Mouse (Mus musculus) midbrain, postnatal 0 days (tissue): ENCODE measurements at regions not wholly inside any gene's neighbourhood (a gene's known extent, or its start where the extent isn't known, plus 50 kb on each side); places are given as distances from the start of the nearest gene placed in this dataset.

Experiments
- ATAC-seq: fragments of 200-750 bp; cut with Nextera tagmentation; 2 replicates; pipeline ENCODE4 v1.8.0; 2017; ENCODE audit warnings: moderate number of reproducible peaks, mild to moderate bottlenecking, moderate TSS enrichment, moderate library complexity; ENCODE audit not compliant: low FRiP score
- DNase-seq: peaks from one replicate; pipeline ENCODE4 v3.0.0-alpha.2; 2015; ENCODE audit warnings: low spot score
- H3K27ac ChIP-seq: fragments of 300-500 bp; sonication (generic); 2 replicates; pipeline ENCODE4 v1.5.1; 2014; ENCODE audit warnings: low read depth, mild to moderate bottlenecking, low read length, mixed read lengths
- H3K27me3 ChIP-seq: fragments of 300-500 bp; sonication (generic); 2 replicates; pipeline ENCODE4 v1.6.1; 2014; ENCODE audit warnings: low read length, control low read depth, mixed read lengths; ENCODE audit not compliant: insufficient read depth
- H3K36me3 ChIP-seq: fragments of 300-500 bp; sonication (generic); 2 replicates; pipeline ENCODE4 v1.6.1; 2014; ENCODE audit warnings: low read length, control low read depth, mixed read lengths; ENCODE audit not compliant: insufficient read depth
- H3K4me1 ChIP-seq: fragments of 300-500 bp; sonication (generic); 2 replicates; pipeline ENCODE4 v1.6.1; 2014; ENCODE audit warnings: mild to moderate bottlenecking, control low read depth, antibody characterized with exemption, low read length, mixed read lengths; ENCODE audit not compliant: insufficient read depth
- H3K4me2 ChIP-seq: fragments of 300-500 bp; sonication (generic); 2 replicates; pipeline ENCODE4 v1.6.1; 2014; ENCODE audit warnings: low read depth, mild to moderate bottlenecking, low read length, mixed read lengths; ENCODE audit not compliant: poor library complexity, severe bottlenecking
- H3K4me3 ChIP-seq: fragments of 300-500 bp; sonication (generic); 2 replicates; pipeline ENCODE4 v1.5.1; 2014; ENCODE audit warnings: low read depth, mild to moderate bottlenecking, low read length, moderate library complexity
- H3K9ac ChIP-seq: fragments of 300-500 bp; sonication (generic); replicated peaks from 2 replicates; pipeline ENCODE4 v1.6.1; 2014; ENCODE audit warnings: mild to moderate bottlenecking, low read length, moderate library complexity, mixed read lengths; ENCODE audit not compliant: poor library complexity, severe bottlenecking
- H3K9me3 ChIP-seq: fragments of 300-500 bp; sonication (generic); 2 replicates; pipeline ENCODE4 v1.6.1; 2016; ENCODE audit warnings: low read length, control low read depth
- CTCF ChIP-seq: IDR thresholded peaks from 2 replicates; pipeline ENCODE4 v1.5.1; 2016; ENCODE audit warnings: antibody characterized with exemption, mild to moderate bottlenecking
- WGBS: fragments of 180-500 bp; shearing (Covaris S2); extraction: QIAGEN DNeasy Blood & Tissue Kit; methylation state at CpG from one replicate; pipeline ENCODE4 v1.1.7; 2014; 5-methylcytosine and 5-hydroxymethylcytosine counted together

DNA sequence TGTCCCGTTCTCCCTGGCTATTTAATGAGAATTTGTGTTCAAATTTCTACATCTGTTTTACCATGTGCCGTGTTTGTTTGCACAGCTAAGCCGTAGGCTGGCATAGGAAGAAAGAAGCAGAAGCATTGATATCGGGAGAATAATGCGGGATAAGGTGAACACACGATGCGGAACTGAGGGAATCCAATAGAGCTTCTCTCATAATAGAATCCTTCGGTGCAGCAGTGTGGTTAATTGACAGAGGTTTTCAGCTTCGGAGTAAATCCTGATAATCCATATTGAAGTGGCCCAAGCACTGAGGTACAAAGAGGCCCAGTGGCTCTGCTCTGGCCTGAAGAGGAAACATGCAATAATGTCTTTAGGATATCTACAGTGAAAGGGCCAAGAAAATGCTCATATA is 172.2 kb upstream of the Cdh9 start:
- TF ChIP-seq CTCF = no peak

DNA sequence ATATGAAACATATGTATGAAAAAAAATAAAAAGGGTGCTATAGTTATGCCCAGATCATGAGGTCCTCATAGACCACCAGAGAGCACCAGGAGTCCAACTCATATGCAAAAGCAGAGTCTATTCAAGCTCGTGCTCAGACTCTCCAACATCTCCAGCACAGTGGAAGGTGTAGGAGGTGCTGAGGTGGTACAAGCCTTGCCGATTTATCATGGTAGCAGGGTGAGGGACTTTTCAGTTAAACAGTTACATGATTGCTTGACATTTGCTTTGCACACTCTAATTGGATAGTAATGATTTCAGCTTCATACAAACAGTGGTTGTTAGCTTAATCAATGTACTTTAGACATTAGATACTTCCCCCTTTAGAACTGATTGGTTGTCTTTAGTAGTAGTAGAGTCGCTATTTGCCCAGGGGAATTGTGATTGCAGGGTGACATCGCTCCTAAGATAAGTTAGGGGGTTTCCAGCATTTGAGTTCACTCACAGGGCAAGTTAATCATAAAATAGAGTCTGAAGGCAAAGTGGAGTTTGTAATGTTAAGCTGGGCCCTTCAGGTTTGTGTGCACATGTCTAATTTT is 162.3 kb upstream of the Cdh9 start:
- 78% methylated on average over 4 of the region's 4 CpGs for WGBS
- no peaks in the 10 kb centered on the region for H3K4me1 ChIP-seq
- H3K27ac ChIP-seq = no peak overlapping the region
- no peak overlapping the region for H3K4me2 ChIP-seq
- H3K9ac ChIP-seq = no peak overlapping the region
- no peak for ATAC-seq
- H3K4me3 ChIP-seq = no peak overlapping the region
- no peak for DNase-seq
- H3K9me3 ChIP-seq = no peaks in the 10 kb centered on the region
- TF ChIP-seq CTCF = no peak
- H3K36me3 ChIP-seq = no peaks in the 10 kb centered on the region
- no peaks in the 10 kb centered on the region for H3K27me3 ChIP-seq

More for the DNA sequence above, 172.2 kb upstream of the Cdh9 start:
- ATAC-seq = no peak
- no peak overlapping the region for H3K4me3 ChIP-seq
- DNase-seq = no peak
- H3K4me2 ChIP-seq = 0 out of 2 replicates have a peak overlapping the region, but pooled peaks have one; percentile 18
- no peak overlapping the region for H3K27ac ChIP-seq
- no peaks in the 10 kb centered on the region for H3K27me3 ChIP-seq
- 17% methylated on average over 9 of the region's 9 CpGs for WGBS
- no peaks in the 10 kb centered on the region for H3K36me3 ChIP-seq
- no peaks in the 10 kb centered on the region for H3K4me1 ChIP-seq
- H3K9me3 ChIP-seq = no peaks in the 10 kb centered on the region
- H3K9ac ChIP-seq = no peak overlapping the region

DNA sequence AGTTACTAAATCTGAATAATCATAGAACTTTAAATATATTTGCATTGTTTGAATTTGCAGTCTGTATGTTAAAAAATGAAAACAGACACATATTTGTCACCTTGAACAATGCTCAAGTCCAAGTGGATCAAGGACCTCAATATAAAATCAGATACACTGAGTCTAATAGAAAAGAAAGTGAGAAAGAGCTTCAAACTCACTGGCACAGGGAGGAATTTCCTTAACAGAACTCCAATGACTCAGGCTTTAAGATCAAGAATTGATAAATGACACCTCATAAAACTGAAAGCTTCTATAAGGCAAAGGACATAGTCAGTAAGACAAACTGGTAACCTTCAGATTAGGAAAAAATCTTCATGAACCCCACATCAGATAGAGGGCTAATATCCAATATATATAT is 161.8 kb upstream of the Cdh9 start:
- Histone ChIP-seq H3K4me3 (no peak overlapping the region), H3K9ac (no peak overlapping the region), H3K36me3 (no peaks in the 10 kb centered on the region), H3K4me1 (no peaks in the 10 kb centered on the region), H3K4me2 (no peak overlapping the region), H3K27ac (no peak overlapping the region), H3K27me3 (no peaks in the 10 kb centered on the region), H3K9me3 (no peaks in the 10 kb centered on the region)
- DNase-seq (no peak), ATAC-seq (no peak)
- TF ChIP-seq CTCF = no peak

DNA sequence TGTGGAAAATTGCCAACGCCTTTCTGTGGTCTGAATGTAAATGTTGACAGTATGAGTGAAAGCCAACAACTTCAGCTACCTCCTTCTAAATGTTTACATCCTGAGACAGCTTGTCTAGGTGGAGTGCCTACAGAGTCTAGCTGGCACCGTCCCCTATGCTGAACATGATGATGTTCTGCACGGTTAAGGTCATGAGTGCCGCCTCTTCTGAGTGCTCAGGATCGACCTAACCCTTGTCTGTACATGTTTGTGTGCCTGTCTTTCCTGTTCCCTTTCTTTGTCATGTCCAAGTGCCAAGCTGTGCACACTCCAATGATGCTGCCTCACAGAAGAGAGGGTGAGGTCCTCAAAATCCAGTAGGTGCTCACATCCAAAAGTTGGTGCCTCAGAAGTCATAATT is 111.7 kb upstream of the Cdh9 start:
- no peak overlapping the region for H3K9ac ChIP-seq
- DNase-seq (no peak), ATAC-seq (no peak)
- TF ChIP-seq CTCF = no peak
- no peaks in the 10 kb centered on the region for H3K27me3 ChIP-seq
- H3K4me1 ChIP-seq = no peaks in the 10 kb centered on the region
- no peaks in the 10 kb centered on the region for H3K36me3 ChIP-seq
- H3K9me3 ChIP-seq = no peaks in the 10 kb centered on the region
- no peak overlapping the region for H3K4me2 ChIP-seq
- H3K27ac ChIP-seq = no peak overlapping the region
- WGBS = 89% methylated on average over 5 of the region's 5 CpGs
- H3K4me3 ChIP-seq = no peak overlapping the region

DNA sequence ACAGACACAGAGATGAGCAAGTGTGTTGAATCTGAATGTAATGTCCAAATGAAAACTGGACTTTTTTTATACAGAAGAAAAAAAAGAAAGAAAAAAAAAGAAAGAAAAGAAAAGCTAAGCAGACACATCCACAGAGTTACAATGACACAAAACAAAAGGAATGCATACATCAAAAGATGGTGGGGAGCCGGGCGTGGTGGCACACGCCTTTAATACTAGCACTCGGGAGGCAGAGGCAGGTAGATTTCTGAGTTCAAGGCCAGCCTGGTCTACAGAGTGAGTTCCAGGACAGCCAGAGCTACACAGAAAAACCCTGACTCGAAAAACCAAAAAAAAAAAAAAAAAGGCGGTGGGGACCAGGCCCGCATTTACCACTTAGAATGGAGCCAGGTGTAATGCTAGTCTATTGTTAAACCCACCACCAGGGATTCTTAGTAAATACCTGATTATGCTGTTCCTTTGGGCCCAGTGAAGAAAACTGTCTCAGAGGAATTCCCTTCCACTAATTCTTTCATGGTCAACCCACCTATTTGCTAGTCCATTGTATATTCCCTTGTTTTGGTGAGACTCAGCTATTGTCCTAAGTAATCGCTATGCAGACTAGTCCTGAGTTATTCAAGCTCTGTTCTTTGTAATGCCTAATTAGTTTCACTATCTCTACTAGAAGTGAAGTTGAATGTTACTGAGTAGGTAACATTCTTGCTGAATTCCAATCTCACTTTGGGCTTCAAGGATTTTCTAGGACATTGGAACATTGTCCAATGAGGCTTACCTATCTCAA is 99.0 kb upstream of the Cdh9 start:
- no peaks in the 10 kb centered on the region for H3K4me1 ChIP-seq
- TF ChIP-seq CTCF = no peak
- H3K4me3 ChIP-seq = no peak overlapping the region
- H3K36me3 ChIP-seq = no peaks in the 10 kb centered on the region
- H3K27ac ChIP-seq = no peak overlapping the region
- 97% methylated on average over 8 of the region's 8 CpGs for WGBS
- DNase-seq (no peak), ATAC-seq (no peak)
- H3K4me2 ChIP-seq = no peak overlapping the region
- H3K9me3 ChIP-seq = no peaks in the 10 kb centered on the region
- no peak overlapping the region for H3K9ac ChIP-seq
- no peaks in the 10 kb centered on the region for H3K27me3 ChIP-seq

DNA sequence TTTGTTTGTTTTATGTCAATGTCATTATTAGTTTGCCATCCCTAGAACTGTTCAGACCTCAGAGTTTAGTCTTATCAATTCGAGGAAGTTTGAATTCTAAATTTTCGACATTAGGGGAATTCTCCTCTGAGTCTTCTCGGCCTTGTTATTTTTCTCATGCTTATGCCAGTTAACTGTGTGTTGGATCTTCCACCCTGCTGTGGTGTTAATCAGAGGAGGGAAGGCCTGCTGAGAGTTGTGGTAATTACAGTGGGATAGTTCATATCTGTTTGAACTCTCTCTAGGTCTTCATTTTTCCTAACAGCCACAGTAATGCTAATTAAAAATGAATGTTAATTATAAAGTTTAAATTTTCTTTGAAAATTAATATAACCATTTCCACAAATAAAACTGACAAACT is 88.9 kb upstream of the Cdh9 start:
- Histone ChIP-seq H3K36me3 (no peaks in the 10 kb centered on the region), H3K4me2 (no peak overlapping the region), H3K4me1 (no peaks in the 10 kb centered on the region), H3K27ac (no peak overlapping the region), H3K9ac (no peak overlapping the region), H3K9me3 (no peaks in the 10 kb centered on the region), H3K27me3 (no peaks in the 10 kb centered on the region), H3K4me3 (no peak overlapping the region)
- peak; percentile 21 for DNase-seq
- 39% methylated on average over 3 of the region's 3 CpGs for WGBS
- ATAC-seq = no peak
- no peak for TF ChIP-seq CTCF
